Comparison of ENCODE assay signal across 9 mouse cellular contexts in genomic region chr11:117385331-117386103, GRCm38 (mm10).
A peak's percentile ranks its signal among the peaks of the same experiment; 100 is the strongest.
DNase-seq lines count a peak whose midpoint lies in the region; ATAC-seq and TF ChIP-seq lines count a peak whose summit lies in the region.
"Had no signal": no experiment of that assay in that cellular context is flagged by ENCODE, and none has a peak within 500 bp of the region (broad histone marks: within the 10 kb centered on the region; RNA-seq: fewer than 3 reads in every experiment).

No protein-coding gene starts in this region.

- H3K9ac ChIP-seq in hindbrain, embryonic 15.5 days: no peak overlapping the region
- no peak overlapping the region for H3K9ac ChIP-seq in hindbrain, embryonic 12.5 days
- no peak overlapping the region for H3K9ac ChIP-seq in stomach, embryonic 15.5 days
- no peak overlapping the region for H3K9ac ChIP-seq in stomach, postnatal 0 days (ENCODE audit: low read length)
- H3K9ac ChIP-seq in intestine, postnatal 0 days (ENCODE audit: low read depth, low read length): no peak overlapping the region

- no peak for DNase-seq in stomach, postnatal 0 days (ENCODE audit: low spot score)
- DNase-seq in cerebellum, adult 9-11 months: no peak
- DNase-seq in spleen, postnatal 4 days (ENCODE audit: low spot score in 2 of 2): no peak

- H3K36me3 ChIP-seq in hindbrain, embryonic 15.5 days: no peaks in the 10 kb centered on the region
- H3K36me3 ChIP-seq in hindbrain, embryonic 12.5 days: no peaks in the 10 kb centered on the region
- H3K36me3 ChIP-seq in stomach, embryonic 15.5 days: no peaks in the 10 kb centered on the region
- no peaks in the 10 kb centered on the region for H3K36me3 ChIP-seq in stomach, postnatal 0 days (ENCODE audit: control insufficient read depth, insufficient read depth, low read length)
- no peaks in the 10 kb centered on the region for H3K36me3 ChIP-seq in intestine, postnatal 0 days (ENCODE audit: control insufficient read depth, insufficient read depth)
- H3K36me3 ChIP-seq: embryonic facial prominence, embryonic 12.5 days; G1E had no signal

- H3K4me3 ChIP-seq in hindbrain, embryonic 15.5 days: no peak overlapping the region
- H3K4me3 ChIP-seq in hindbrain, embryonic 12.5 days: no peak overlapping the region
- no peak overlapping the region for H3K4me3 ChIP-seq in stomach, embryonic 15.5 days (replicated peaks)
- H3K4me3 ChIP-seq in stomach, postnatal 0 days (ENCODE audit: low read depth, low read length): no peak overlapping the region
- H3K4me3 ChIP-seq in intestine, postnatal 0 days (ENCODE audit: low read depth, low read length): peak overlapping the region; percentile 9; the same call in 1 of the 2 replicates
- H3K4me3 ChIP-seq: embryonic facial prominence, embryonic 12.5 days had no signal

- peak overlapping the region; percentile 20; the same call in 1 of the 2 replicates for H3K4me2 ChIP-seq in hindbrain, embryonic 15.5 days
- no peak overlapping the region; the same call in 1 of the 2 replicates for H3K4me2 ChIP-seq in hindbrain, embryonic 12.5 days (replicated peaks)
- H3K4me2 ChIP-seq in stomach, embryonic 15.5 days: peak overlapping the region; percentile 29; the same call in 1 of the 2 replicates
- no peak overlapping the region; the same call in 1 of the 2 replicates for H3K4me2 ChIP-seq in stomach, postnatal 0 days (replicated peaks; ENCODE audit: low read depth)
- H3K4me2 ChIP-seq in intestine, postnatal 0 days (replicated peaks; ENCODE audit: low read depth): peak overlapping the region; percentile 44
- H3K4me2 ChIP-seq: embryonic facial prominence, embryonic 12.5 days had no signal

- ATAC-seq in hindbrain, embryonic 15.5 days (ENCODE audit: low FRiP score, low read depth): no peak
- ATAC-seq in hindbrain, embryonic 12.5 days (ENCODE audit: low FRiP score): no peak
- ATAC-seq in stomach, embryonic 15.5 days (ENCODE audit: insufficient read depth, low FRiP score, low read depth): no peak
- ATAC-seq in stomach, postnatal 0 days (ENCODE audit: low FRiP score, low TSS enrichment): no peak
- ATAC-seq in intestine, postnatal 0 days: no peak

- WGBS in hindbrain, embryonic 15.5 days: 37% methylated on average over 15 of the region's 15 CpGs
- 52% methylated on average over 15 of the region's 15 CpGs for WGBS in hindbrain, embryonic 12.5 days
- 46% methylated on average over 15 of the region's 15 CpGs for WGBS in stomach, embryonic 15.5 days
- 54% methylated on average over 15 of the region's 15 CpGs for WGBS in stomach, postnatal 0 days
- WGBS in intestine, postnatal 0 days: 43% methylated on average over 15 of the region's 15 CpGs

- TF ChIP-seq EP300 in stomach, postnatal 0 days (optimal IDR thresholded peaks at IDR 0.05): no peak

- H3K4me1 ChIP-seq in hindbrain, embryonic 15.5 days (replicated peaks): peaks cover 22% of the 10 kb centered on the region
- peaks cover 21% of the 10 kb centered on the region for H3K4me1 ChIP-seq in hindbrain, embryonic 12.5 days
- peaks cover 16% of the 10 kb centered on the region for H3K4me1 ChIP-seq in stomach, embryonic 15.5 days
- H3K4me1 ChIP-seq in stomach, postnatal 0 days (replicated peaks; ENCODE audit: control insufficient read depth, insufficient read depth): no peaks in the 10 kb centered on the region
- no peaks in the 10 kb centered on the region for H3K4me1 ChIP-seq in intestine, postnatal 0 days (replicated peaks; ENCODE audit: control insufficient read depth, insufficient read depth, low read length)

- H3K27ac ChIP-seq in hindbrain, embryonic 15.5 days (replicated peaks): no peak overlapping the region
- no peak overlapping the region for H3K27ac ChIP-seq in hindbrain, embryonic 12.5 days
- no peak overlapping the region for H3K27ac ChIP-seq in stomach, embryonic 15.5 days
- no peak overlapping the region for H3K27ac ChIP-seq in stomach, postnatal 0 days (replicated peaks)
- no peak overlapping the region for H3K27ac ChIP-seq in intestine, postnatal 0 days (ENCODE audit: low read depth, low read length)
- H3K27ac ChIP-seq: embryonic facial prominence, embryonic 12.5 days had no signal

- no peak for TF ChIP-seq CTCF in stomach, postnatal 0 days (IDR thresholded peaks at IDR 0.05; ENCODE audit: low read depth)
- no peak for TF ChIP-seq CTCF in intestine, postnatal 0 days (IDR thresholded peaks at IDR 0.05; ENCODE audit: low read depth)

- H3K27me3 ChIP-seq in hindbrain, embryonic 15.5 days: peaks cover 3% of the 10 kb centered on the region; the same call in 1 of the 2 replicates
- peaks cover 27% of the 10 kb centered on the region for H3K27me3 ChIP-seq in hindbrain, embryonic 12.5 days
- H3K27me3 ChIP-seq in stomach, embryonic 15.5 days (replicated peaks): peaks cover 5% of the 10 kb centered on the region; the same call in 1 of the 2 replicates
- H3K27me3 ChIP-seq in stomach, postnatal 0 days (ENCODE audit: control insufficient read depth, insufficient read depth, low read length): no peaks in the 10 kb centered on the region
- peaks cover 10% of the 10 kb centered on the region; the same call in 1 of the 2 replicates for H3K27me3 ChIP-seq in intestine, postnatal 0 days (replicated peaks; ENCODE audit: control insufficient read depth, insufficient read depth, low read length)

- H3K9me3 ChIP-seq in hindbrain, embryonic 15.5 days: no peaks in the 10 kb centered on the region
- no peaks in the 10 kb centered on the region for H3K9me3 ChIP-seq in hindbrain, embryonic 12.5 days (replicated peaks)
- H3K9me3 ChIP-seq in stomach, embryonic 15.5 days: no peaks in the 10 kb centered on the region
- H3K9me3 ChIP-seq in stomach, postnatal 0 days (ENCODE audit: control insufficient read depth, low read length): no peaks in the 10 kb centered on the region
- H3K9me3 ChIP-seq in intestine, postnatal 0 days (ENCODE audit: control insufficient read depth): no peaks in the 10 kb centered on the region
- H3K9me3 ChIP-seq: embryonic facial prominence, embryonic 12.5 days; G1E had no signal

Comparison
In these comparisons a context has a peak if more than half of its experiments do, and no peak if none do; other contexts are left out.
1. H3K4me2 ChIP-seq: peak in hindbrain, embryonic 15.5 days (single experiment), stomach, embryonic 15.5 days (single experiment) and intestine, postnatal 0 days (single experiment); none in hindbrain, embryonic 12.5 days (single experiment) and stomach, postnatal 0 days (single experiment).